Mouse (Mus musculus): ENCODE measurements around the gene Gm17660. TPM values are rescaled to one million over a fixed set of nuclear protein-coding genes. Genes with fewer than 3 reads are reported as not detected.

Gene Gm17660
- total RNA-seq, 2 experiments from 2014 or later = not detected

GRCm38 (mm10) chr5:104080736-104081135 is 3.3 kb upstream of the Gm17660 start:
- no peak for DNase-seq

DNA sequence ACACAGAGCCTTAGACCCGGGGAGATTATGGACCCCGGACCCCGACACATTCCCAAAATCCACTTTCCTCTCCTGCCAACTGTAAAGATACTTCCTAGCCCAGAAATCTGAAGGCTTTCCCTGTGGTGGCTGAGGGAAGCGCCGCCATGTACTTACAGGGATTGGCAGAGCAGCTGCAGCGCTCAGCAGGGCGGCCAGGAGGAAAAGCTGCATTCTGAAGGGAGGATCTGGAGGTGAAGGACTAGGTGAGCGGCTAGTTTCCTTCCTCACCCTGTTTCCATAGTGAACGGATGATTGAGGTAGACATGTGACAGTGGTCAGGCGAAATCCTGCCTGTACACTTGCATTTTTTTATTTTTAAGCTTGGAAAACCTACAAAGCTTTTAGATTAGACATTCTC is 1.0 kb downstream of the Gm17660 start:
- DNase-seq = no peak

DNA sequence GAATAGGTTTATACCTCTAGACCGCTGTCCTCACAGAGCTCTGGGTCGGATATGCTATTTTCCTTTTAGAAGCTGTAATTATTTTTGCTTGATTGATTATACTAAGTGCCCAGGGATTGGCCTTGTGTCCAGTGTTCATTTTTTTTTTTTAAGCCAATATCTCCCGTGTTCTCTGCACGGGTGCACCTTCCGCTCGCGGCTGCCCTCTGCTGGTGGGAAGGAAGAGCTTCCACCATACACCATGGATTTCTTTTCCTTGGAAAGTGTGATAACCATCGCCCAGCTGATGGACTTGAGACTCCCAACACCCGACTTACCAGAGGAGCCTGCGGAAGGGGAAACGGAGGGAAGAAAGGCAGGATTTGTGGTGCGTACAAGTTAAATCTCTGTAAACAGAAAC is 3.0 kb downstream of the Gm17660 start:
- peak; percentile 75 to 86 for DNase-seq

DNA sequence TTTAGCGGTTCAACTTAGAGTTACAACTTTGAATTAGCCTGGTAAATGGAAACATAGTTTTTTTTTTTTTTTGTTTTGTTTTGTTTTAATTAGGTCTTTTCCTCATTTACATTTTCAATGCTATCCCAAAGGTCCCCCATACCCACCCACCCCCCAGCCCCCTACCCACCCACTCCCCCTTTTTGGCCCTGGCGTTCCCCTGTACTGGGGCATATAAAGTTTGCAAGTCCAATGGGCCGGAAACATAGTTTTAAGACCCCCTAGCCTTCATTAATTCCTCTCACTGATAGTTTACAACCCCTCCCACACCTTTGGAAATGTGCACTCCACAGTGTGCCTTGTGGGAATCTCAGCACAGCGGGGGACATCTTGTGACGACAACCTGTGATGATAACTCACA is 3.8 kb downstream of the Gm17660 start:
- no peak for DNase-seq

DNA sequence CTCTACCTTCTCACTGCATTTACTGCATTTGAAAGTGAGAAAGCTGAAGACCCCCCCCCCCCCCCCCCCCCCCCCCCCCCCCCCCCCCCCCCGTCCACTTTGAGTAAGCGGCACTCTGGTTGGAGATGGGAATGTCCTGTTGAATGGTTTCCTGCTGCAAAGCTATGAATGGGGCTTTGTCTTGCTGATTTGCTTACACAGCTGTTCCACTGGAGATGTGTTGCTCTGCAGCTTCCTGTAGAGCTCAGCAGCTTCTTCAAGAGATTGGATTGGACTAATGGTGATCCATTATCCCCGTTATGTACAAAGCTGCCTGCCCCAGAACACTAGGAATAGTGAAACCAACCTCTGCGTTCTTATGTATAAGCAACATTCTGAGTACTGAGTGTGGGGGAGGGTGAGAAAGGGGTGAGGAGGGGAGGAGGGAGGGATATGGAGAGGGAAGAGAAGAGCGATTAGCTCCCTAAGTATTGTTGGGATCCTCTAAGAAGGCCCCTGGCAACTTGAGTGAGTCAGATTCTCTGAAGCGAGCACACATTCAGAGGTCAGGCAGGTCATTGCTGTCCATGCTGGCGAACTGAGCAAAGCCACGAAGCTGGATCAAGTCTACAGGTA is 5.0 kb downstream of the Gm17660 start:
- DNase-seq = no peak

DNA sequence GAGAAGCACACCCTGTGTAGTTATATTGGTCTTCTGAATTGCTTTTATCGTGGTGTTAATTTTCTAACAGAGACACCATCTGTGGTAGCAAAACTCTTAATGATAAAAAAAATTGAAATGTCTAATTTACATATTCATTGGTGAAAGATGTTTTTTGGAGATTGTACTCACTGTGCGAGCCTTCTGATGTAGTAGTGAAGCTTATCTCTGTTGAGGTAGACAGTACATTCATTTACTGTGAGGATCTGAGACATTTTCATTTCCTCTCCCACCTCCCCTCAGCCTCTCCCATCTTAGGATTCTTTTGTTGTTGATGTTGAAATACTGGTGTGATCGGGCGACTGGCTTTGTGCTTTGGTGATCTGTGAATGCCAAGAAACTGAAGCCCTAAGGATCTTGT is 6.4 kb downstream of the Gm17660 start:
- no peak for DNase-seq

- DNase-seq = peak in 1 of 2 experiments; percentile 21
Measured at GRCm38 (mm10) chr5:104068751-104069150, 8.7 kb downstream of the Gm17660 start.

- no peak for DNase-seq
Measured at GRCm38 (mm10) chr5:104062773-104063551, 14.4 kb downstream of the Gm17660 start.

DNA sequence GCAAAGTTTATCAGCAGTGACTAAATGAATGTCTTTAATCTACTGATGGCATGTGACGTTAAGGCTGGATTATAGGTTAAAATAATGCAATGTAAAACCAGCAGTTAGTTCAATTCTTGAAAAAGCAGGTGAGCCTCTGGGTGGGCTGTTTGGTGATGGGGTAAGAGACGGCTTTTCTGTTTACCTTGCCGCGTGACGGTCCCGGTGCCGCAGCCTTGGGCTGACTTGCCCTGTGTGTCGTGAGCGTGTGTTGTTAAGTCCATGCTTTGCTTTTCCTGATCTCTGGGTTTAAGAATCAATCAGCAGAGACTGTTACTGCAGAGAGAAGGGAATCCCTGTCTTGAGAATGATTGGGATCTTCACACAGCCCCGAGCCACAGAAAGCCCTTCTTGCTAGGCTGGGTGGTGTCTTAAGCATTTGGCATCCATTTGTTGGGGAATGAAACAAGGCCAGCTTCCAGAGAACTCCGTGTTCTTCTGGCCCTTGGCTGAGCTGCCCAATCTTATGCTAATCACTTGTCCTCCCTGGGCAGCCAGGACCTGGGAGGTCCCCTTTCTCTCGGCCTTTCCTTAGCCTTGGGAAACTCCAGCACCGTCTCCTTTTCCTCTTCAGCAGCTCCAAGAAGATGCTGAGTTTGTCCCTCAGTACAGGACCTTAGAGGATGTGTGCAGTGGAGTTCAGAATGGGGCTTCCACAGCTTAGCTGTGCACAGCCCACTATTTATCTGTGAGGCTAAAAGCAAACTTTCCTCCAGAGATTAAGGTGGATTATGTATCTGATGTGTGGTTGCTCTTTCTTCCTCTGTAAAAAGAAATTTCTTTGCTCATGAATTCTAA is 15.3 kb downstream of the Gm17660 start:
- no peak for DNase-seq

- DNase-seq = no peak
Measured at GRCm38 (mm10) chr5:104060429-104060828, 17.0 kb downstream of the Gm17660 start.

DNA sequence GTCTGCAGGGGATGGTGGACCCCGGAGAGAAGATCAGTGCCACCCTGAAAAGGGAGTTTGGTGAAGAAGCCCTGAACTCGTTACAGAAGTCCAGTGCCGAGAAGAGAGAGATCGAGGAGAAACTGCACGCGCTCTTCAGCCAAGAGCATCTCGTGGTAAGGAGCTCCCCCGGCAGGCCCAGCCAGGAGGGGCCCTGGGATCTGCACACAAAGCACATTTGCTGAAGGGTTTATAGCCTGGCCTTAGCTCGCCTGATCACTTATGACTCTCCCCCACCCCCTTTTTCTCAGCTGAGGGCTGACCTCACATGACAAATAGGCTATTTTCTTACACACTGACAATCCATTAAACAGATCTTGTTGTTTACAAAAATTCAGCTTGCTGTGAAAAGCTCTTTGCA is 17.8 kb downstream of the Gm17660 start:
- no peak for DNase-seq

DNA sequence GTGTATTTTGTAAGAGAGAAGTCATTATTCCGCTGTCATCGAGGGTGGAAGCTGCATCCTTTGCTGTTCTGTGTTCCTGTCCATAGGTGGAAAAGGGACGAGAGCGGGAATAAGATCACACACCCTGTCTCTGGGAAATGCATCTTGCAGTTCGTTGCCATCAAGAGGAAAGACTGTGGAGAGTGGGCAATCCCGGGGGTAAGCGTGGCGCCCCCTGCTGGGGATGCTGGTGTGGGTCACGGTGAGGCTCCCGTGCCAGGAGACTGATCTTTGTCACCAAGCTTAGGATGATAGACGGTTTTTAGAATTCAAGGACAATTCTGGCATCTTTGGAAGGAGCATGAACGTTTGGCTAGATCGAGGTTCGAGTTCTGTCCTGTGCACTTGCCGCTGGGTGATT is 19.4 kb downstream of the Gm17660 start:
- peak; percentile 57 to 72 for DNase-seq

GRCm38 (mm10) chr5:104056295-104056694 is 21.1 kb downstream of the Gm17660 start:
- DNase-seq = peak; percentile 50 to 55

- DNase-seq = no peak
Measured at GRCm38 (mm10) chr5:104055816-104056215, 21.6 kb downstream of the Gm17660 start.

DNA sequence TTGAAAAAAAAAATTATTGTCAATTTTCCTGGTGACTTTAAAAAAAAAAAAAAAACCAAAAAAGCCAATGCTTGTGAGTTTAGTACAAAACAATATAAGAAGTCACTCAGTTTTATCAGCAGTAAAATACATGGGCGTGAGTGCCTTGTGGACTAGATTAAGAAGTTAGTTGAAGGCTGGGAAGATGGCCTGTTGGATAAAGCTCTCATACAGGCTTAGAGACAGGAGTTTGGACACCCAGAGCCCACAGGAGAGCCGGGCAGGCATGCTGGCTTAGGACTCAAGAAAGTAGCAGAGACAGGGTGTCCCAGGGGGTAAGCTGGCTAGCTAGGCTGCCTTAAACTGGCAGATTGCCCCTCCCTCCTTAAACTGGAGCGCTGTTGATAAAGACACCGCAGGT is 22.5 kb downstream of the Gm17660 start:
- no peak for DNase-seq

- DNase-seq = peak in 1 of 2 experiments; percentile 25
Measured at GRCm38 (mm10) chr5:104052956-104053355, 24.5 kb downstream of the Gm17660 start.

DNA sequence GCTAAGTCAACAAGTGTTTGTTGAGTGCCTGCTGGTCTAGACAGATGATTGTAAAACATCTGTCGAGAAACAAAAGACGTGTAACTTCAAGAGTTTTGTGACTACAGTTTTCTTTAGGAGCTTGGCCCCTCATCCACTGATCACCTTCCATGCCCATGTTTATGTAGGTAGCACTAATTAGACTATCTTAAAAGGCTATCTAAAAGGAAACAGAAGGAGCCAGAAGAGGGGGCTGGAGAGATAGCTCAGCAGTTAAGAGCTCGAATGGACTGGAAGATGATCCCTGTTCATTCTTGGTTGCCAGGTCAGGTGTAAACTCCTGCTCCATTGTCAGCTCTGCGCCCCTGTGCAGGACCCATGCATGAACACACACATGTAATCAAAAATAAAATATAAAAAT is 29.3 kb downstream of the Gm17660 start:
- no peak for DNase-seq

- peak; percentile 19 to 23 for DNase-seq
Measured at GRCm38 (mm10) chr5:104047200-104048105, 30.0 kb downstream of the Gm17660 start.

DNA sequence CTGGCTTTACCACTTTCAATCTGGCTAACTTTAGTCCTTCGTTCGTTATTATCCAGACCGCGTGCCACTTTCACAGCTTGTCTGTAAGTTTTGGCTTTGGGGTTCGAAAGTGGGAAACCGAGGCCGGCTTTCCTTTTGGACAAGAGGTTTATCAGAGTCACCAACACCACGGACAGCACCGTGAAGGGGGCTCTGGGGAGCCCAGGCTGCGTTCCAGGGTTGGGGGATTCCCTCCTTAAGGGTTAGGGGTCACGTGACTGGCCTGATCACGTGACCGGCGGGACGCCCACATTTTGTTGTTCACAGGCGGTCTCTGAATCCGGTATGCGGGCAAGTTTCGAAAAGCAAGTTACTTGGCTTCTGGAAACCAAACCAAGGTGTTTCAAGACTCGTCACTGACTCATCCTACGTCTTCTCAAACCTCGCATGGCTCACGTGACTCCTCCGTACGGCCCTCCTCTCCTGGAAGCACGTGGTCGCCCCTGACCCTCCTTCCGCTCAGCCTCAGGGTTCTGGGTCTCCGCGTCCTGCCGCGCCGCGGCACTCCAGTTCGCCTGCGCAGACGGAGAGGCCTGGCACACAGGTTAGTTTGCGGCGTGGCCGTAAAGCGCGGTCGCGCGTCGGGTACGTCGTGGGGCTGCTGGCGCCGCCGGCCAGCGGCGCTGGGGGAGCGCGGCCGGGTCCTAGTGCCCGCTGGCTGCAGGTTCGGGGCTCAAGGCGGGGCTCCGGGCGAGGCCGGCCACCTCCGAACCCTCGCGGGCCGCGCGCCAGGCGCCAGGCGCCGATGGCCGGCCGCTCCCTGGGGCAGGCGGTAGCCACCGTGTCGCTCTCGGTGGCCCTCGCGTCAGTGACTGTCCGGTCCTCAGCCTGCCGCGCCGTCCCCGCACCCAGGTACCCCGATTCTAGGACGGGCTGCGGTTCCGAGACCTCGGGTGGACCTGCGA is 30.9 kb downstream of the Gm17660 start, which contains the start of gene Nudt9:
TSS of gene Nudt9 (plus strand) at position 51 of the 944 bp plus-strand sequence.
- peak; percentile 99 for DNase-seq

DNA sequence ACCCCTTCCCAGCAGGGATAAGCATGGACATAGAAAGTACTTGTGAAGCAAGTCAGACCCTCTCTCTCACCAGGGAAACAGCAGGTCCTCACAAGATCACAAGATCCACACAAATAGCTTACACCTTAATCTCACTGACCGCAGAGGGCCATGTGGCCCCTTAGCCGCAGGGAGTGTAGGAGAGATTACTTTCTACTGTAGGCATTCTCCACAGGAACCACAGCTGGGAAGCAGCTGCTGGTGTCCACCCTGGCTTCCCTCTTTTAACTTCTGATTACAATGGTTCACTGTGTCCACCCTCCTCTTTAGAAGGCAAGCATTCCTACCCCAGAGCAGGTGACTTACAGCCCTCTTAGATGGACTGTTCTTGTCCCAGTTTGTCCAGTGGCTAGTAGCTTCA is 33.7 kb downstream of the Gm17660 start:
- no peak for DNase-seq

DNA sequence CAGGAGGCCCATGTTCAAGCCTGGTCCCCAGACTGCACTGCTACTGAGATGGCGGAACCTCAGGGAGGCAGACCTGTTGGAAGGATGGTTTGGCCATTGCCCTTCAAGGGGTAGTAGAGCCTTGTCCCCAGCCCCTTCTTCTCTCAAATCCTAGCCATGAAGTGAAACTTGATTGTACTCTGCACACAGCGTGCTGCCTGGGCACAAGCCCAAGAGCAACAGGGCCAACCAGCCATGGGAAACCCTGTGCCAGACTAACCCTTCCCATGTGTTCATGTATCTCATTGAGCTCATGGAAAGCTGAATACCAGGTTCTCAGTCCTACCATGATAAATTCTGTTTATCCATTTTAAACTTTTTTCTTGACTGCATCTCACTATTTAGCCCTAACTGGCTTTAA is 34.5 kb downstream of the Gm17660 start:
- DNase-seq = no peak
